Mouse (Mus musculus) olfactory bulb, adult 2 months (tissue): ENCODE data around the gene Nt5m. TPM values are rescaled to one million over a fixed set of nuclear protein-coding genes. Genes with fewer than 3 reads are reported as not detected.

ENCODE experiments used
- H3K27ac ChIP-seq: fragments of 200-500 bp; 2 replicates; pipeline ENCODE4 v1.5.1; 2012; ENCODE audit warnings: low read depth, low read length; ENCODE audit not compliant: insufficient read depth
- H3K4me1 ChIP-seq: fragments of 200-500 bp; 2 replicates; pipeline ENCODE4 v1.6.1; 2012; ENCODE audit warnings: low read length; ENCODE audit not compliant: control insufficient read depth, insufficient read depth
- H3K4me3 ChIP-seq: fragments of 200-500 bp; 2 replicates; pipeline ENCODE4 v1.5.1; 2012; ENCODE audit warnings: mild to moderate bottlenecking, low read depth, low read length, moderate library complexity; ENCODE audit not compliant: insufficient read depth
- CTCF ChIP-seq: fragments of 200-500 bp; IDR thresholded peaks from 2 replicates; pipeline ENCODE4 v1.5.1; 2012; ENCODE audit warnings: low read depth, mild to moderate bottlenecking, low read length, moderate library complexity; ENCODE audit not compliant: insufficient read depth
- POLR2A ChIP-seq: fragments of 200-500 bp; IDR thresholded peaks from 2 replicates; pipeline ENCODE4 v1.6.1; 2012; ENCODE audit warnings: mild to moderate bottlenecking, low read depth, low read length, moderate library complexity; ENCODE audit not compliant: insufficient read depth
- WGBS: fragments of 180-500 bp; shearing (Covaris S2); methylation state at CpG from one replicate; pipeline ENCODE4 v1.1.7; 2018; 5-methylcytosine and 5-hydroxymethylcytosine counted together
- polyA plus RNA-seq: library from polyadenylated mRNA; stranded (reverse); fragments of >200 nt; gene quantifications from 2 replicates; pipeline ENCODE4 v1.2.4, GENCODE M21; 2012; ENCODE audit warnings: low replicate concordance; ENCODE audit not compliant: missing spikeins, insufficient read depth, insufficient read length

Nt5m gene
- polyA plus RNA-seq, 1 experiment = not detected

DNA sequence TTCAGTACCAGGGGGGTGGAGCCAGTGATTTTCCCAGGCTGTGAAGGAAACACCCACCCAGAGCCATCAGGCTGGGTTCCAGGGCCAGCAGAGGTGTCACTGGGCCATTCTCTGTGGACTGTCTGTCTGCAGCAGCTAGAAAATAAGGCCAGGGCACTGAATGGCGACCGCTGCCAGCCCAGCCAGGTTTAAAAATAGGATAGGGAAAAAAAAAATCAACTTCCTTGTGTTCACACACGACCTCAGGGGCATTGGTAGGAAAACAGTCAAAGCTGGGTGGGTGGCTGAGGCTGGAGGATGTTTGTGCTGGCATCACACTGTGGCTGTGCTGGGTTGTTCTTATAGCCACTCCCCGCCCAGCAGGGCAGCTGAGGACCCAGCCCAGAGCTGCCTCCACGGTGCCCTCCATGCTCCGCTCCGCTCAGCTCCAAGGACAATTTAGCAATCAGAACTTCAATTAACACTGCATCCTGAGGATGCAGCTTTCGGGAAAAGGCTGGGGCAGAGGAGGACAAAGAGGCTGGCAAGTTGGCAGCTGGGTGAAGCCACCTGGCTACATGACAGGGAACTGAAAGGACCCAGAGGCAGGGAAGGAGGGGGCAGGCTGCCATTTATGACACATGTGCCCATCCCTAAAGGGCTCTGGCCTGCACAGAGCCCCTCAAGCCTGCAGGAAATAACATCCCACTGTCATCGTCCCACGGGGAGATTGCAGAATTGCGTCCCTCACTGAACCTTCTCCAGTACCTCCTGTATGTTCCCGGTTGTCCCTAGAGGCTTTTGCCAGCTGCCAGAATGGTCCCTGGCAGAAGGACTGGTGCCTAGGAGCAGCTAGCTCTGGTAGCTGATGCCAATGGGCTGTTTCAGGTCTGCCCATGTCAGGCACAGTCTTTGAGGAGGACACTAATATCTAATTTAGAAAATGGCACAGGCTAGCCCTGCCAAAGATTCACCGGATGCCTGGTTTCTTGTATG is 60.8 kb downstream of the Nt5m start:
- 33% methylated on average over 13 of the region's 13 CpGs for WGBS
- TF ChIP-seq CTCF = no peak
- TF ChIP-seq POLR2A = no peak
- Histone ChIP-seq H3K27ac (peak overlapping the region; percentile 3; the same call in 1 of the 2 replicates), H3K4me3 (no peak overlapping the region), H3K4me1 (peaks cover 28% of the 10 kb centered on the region)

DNA sequence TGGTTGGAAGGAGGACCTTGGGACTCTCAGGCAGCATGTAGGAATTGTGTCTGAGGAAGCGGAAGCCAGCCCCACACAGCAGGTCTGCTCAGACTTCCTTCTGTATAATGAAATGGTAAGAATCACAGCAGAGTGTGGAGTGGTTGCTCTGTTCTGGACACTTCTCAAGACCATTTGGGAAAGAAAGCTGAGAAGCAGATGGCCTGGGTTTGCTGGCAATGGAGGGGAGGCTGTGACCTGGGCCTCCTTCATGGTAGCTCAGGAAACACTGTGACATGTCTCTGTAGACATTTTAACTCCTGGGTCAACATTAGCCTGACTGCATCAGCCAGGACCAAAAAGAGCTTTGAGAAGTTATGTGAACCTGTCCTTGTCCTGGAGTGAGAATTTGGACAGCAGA is 61.7 kb downstream of the Nt5m start:
- H3K27ac ChIP-seq = no peak overlapping the region
- 88% methylated on average over 1 of the region's 1 CpGs for WGBS

DNA sequence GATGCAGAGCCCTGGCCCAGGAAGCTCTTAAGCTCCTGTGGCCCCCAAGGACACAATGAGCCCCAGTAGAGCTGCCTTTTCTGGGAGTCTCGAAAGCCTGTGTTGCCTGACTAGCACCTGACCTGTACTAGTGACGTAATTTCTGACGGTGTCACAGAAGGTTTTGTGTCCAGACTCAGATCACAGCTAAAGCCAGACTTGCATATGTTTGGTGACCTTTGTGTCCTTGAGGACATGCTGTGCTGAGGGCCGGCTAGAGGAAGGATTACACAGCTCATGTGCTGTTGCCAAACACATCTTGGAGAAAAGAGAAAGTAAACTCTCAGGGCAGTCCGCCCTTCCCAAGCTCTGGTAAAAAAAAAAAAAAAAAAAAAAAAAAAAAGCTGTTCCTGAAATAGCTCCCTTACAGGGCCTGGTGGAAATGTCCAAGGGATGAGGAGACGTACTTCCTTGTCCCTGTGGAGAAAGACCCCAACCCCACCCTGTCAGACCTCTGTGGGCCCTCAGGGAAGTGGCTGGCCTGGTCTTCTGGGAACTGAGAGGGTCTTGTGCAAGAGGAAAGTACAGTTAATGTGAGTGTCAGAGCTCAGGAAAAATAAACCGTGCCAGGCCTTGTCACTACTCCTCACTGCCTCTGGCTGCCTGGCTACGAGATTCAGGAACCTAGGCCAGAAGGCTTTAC is 62.9 kb downstream of the Nt5m start:
- H3K4me1 ChIP-seq = peaks cover 28% of the 10 kb centered on the region
- 57% methylated on average over 8 of the region's 8 CpGs for WGBS
- H3K27ac ChIP-seq = no peak overlapping the region; the same call in 1 of the 2 replicates
- no peak overlapping the region for H3K4me3 ChIP-seq
- TF ChIP-seq POLR2A (no peak), CTCF (no peak)

More for the DNA sequence above, 61.7 kb downstream of the Nt5m start:
- TF ChIP-seq POLR2A (no peak), CTCF (no peak)
- H3K4me3 ChIP-seq = no peak overlapping the region
- peaks cover 28% of the 10 kb centered on the region for H3K4me1 ChIP-seq

DNA sequence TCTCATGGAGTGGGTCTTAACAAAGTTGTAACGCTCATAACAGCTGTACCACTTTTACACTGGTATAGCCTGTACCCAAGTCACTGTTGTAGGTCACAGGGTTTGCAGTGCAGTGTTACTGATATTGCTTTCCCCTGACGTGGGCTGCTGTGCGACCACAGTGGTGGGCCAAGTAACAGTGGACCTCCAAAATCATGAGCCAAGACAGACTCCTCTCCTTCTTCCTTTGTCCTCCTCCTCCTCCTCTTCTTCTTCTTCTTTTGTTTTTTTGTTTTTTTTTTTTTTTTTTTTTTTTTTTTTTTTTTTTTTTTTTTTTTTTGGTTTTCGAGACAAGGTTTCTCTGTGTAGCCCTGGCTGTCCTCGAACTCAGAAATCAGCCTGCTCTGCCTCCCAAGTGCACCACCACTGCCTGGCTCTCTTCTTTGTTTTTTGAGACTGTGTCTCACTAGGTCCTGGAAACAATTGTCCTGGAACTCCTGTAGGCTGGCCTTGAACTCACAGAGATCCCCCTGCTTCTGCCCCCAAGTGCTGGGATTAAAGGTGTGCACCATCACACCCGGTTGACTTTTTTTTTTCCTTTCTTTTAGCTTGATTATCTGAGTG is 67.4 kb downstream of the Nt5m start:
- H3K4me3 ChIP-seq = no peak overlapping the region
- peaks cover 4% of the 10 kb centered on the region; the same call in 1 of the 2 replicates for H3K4me1 ChIP-seq
- TF ChIP-seq POLR2A = no peak
- TF ChIP-seq CTCF = no peak
- H3K27ac ChIP-seq = no peak overlapping the region
- 93% methylated on average over 6 of the region's 6 CpGs for WGBS

DNA sequence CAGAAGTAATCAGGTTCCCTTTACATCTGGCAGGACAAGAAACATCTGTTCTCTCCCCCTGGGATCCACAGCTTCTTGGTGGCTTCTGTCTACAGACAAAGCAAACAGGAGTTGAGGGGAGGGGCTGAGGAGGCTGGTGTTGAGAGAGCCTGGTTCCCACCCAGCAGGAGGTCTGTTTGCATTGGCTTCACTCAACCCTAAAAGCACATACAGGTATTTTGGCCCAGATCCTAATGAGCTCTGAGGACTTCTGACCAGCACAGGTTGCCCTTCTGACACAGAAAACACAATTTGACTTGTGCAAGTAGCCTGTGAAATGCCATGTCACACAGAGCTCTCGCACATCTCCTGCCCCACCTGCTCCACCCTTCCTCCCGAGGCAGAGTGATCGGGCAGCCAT is 69.2 kb downstream of the Nt5m start:
- H3K4me1 ChIP-seq = no peaks in the 10 kb centered on the region
- H3K27ac ChIP-seq = no peak overlapping the region
- WGBS = 71% methylated on average over 3 of the region's 3 CpGs
- TF ChIP-seq CTCF (no peak), POLR2A (no peak)
- H3K4me3 ChIP-seq = no peak overlapping the region

DNA sequence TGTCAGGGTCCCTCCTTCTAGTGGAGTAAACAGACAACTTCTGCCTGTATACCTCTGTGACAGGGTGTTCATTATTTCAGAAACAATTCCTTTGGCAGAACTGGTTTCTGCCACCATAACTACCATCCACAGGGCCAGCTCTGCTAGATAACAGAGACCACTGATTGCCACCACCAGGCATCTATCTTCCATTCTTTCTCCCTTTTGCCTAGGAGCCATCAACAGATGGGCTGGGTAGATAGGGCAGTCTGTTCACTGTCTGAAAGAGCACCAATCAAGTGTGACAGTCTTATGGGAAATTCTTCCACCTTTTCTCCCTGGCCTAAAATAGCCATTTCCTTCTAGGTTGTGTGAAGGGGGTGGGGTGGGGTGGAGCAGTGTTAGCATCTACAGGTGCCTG is 71.3 kb downstream of the Nt5m start:
- H3K27ac ChIP-seq = no peak overlapping the region
- no peak overlapping the region for H3K4me3 ChIP-seq
- TF ChIP-seq CTCF = no peak
- TF ChIP-seq POLR2A = no peak
- H3K4me1 ChIP-seq = no peaks in the 10 kb centered on the region

DNA sequence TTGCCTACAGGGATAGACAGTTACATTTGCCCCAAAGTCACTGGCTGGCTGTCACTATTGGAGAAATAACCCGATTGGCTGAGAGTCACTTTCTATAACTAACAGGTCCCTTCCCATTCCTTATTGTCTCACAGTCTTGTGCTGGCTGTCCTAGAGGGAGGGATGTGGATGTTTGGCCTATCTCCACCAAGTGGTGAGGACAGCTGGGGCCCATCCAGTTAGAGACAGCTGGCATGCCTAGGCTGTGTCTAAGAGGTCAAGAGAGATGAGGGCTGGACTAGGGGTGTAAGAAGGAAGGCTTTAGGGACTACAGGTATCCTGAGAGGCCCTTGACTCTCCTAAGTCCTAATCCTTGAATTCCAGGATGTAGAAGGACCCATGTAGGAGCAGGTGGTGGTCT is 72.3 kb downstream of the Nt5m start:
- TF ChIP-seq POLR2A = no peak
- no peak for TF ChIP-seq CTCF
- Histone ChIP-seq H3K27ac (no peak overlapping the region), H3K4me1 (no peaks in the 10 kb centered on the region), H3K4me3 (no peak overlapping the region)
- 75% methylated on average over 1 of the region's 1 CpGs for WGBS

DNA sequence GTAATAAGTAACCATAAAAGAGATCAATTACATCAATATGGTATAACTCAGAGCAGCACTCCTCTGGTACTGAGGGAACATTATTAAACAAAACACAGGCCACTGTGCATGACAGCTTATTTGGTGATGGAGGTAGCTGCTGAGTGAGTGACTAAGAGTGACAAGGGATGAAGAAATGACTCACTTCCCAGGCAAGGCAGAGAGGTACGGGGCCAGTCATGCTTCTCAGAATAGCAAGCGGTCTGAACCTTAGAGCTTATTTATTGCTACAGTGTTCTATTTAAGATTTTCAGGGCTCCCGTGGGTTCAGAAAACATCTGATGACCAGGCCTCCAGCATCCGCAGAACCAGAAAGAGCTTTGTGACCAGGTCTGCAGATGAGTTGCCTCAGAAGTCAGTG is 74.5 kb downstream of the Nt5m start:
- TF ChIP-seq POLR2A = no peak
- no peak for TF ChIP-seq CTCF
- H3K4me3 ChIP-seq = no peak overlapping the region
- H3K4me1 ChIP-seq = no peaks in the 10 kb centered on the region
- 87% methylated on average over 4 of the region's 4 CpGs for WGBS
- no peak overlapping the region for H3K27ac ChIP-seq

DNA sequence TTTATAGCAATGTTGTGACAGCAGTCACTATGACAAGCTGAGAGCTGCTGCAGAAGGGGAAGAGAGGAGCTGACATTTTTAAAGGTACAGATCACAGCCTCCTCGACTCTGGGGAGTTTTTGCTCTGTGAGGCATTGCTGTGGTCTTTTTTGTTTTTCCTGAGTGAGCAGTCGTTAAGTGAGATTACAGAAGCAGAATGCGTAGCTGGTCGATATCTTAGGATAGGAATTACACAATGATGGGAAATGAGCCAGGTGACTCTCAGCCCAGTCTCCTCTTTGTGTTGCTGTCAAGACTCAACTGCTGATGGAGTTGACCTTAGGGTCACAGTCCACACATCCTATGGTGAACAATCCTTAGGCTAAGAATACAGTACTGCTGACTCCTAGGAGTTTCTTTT is 78.8 kb downstream of the Nt5m start:
- H3K4me3 ChIP-seq = no peak overlapping the region
- no peaks in the 10 kb centered on the region for H3K4me1 ChIP-seq
- TF ChIP-seq CTCF = no peak
- no peak for TF ChIP-seq POLR2A
- no peak overlapping the region for H3K27ac ChIP-seq
- WGBS = 35% methylated on average over 4 of the region's 4 CpGs
